Mouse (Mus musculus): ENCODE results near the gene Cyp27a1. TPM values are rescaled to one million over a fixed set of nuclear protein-coding genes. Genes with fewer than 3 reads are reported as not detected.

Gene Cyp27a1
- polyA plus RNA-seq, 1 experiment from 2014 or later, result 19.8 TPM

DNA sequence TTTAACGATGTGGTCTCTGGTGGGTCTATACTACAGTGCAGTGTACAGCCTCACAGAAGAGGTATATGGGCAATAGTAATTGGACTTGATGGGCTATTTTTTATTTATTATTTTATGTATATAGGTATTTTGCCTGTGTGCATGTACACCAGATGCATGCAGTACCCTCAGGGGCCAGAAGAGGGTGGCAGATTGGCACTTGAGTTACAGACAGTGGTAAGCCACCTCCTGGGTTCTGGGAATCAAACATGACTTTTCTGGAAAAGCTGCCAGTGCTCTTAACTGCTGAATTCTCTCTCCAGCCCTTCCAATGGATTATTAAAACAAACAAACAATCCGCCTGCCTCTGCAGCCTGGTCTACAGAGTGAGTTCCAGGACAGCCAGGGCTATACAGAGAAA, 10.4 kb downstream of the Cyp27a1 start:
- H3K4me1 ChIP-seq (ENCODE audit: control insufficient read depth, insufficient read depth, low read length), result no peaks in the 10 kb centered on the region
- H3K9ac ChIP-seq (ENCODE audit: low read length), result no peak overlapping the region
- H3K27ac ChIP-seq (replicated peaks; ENCODE audit: low read depth, low read length), result no peak overlapping the region
- H3K4me3 ChIP-seq (ENCODE audit: low read depth, low read length), result no peak overlapping the region
- H3K9me3 ChIP-seq (ENCODE audit: control insufficient read depth, low read length), result no peaks in the 10 kb centered on the region
- ATAC-seq (ENCODE audit: insufficient number of reproducible peaks, low FRiP score, low TSS enrichment, low read depth), result no peak
- 75% methylated on average over 2 of the region's 2 CpGs for WGBS
- H3K4me2 ChIP-seq (ENCODE audit: low read depth, severe bottlenecking), result no peak overlapping the region
- DNase-seq (ENCODE audit: low spot score), result peak; percentile 52
- no peaks in the 10 kb centered on the region for H3K36me3 ChIP-seq (ENCODE audit: control insufficient read depth, insufficient read depth, low read length)
- H3K27me3 ChIP-seq (ENCODE audit: control insufficient read depth, insufficient read depth, low read length), result no peaks in the 10 kb centered on the region

DNA sequence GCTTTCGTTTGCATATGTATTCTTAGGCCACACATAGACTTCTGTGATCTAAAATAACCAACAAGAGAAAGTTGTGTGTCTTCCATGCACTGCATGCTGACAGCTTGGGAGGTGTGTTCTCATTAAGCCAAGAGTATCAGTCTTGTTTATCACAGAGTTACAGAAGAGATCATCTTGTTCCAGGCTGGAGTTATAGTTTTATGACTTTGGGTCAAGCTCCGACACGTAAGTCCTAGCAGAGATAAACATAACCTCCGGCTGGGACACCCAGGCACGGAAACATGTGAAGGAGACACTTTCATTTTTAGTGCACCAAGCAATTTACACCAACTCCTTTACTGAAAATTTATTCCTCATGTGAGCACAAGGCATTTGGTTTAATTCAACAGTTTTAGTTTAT, 12.7 kb downstream of the Cyp27a1 start:
- H3K4me3 ChIP-seq (ENCODE audit: low read depth, low read length), result no peak overlapping the region
- no peaks in the 10 kb centered on the region for H3K36me3 ChIP-seq (ENCODE audit: control insufficient read depth, insufficient read depth, low read length)
- H3K9me3 ChIP-seq (ENCODE audit: control insufficient read depth, low read length), result no peaks in the 10 kb centered on the region
- no peaks in the 10 kb centered on the region for H3K4me1 ChIP-seq (ENCODE audit: control insufficient read depth, insufficient read depth, low read length)
- no peaks in the 10 kb centered on the region for H3K27me3 ChIP-seq (ENCODE audit: control insufficient read depth, insufficient read depth, low read length)
- H3K9ac ChIP-seq (ENCODE audit: low read length), result no peak overlapping the region
- DNase-seq (ENCODE audit: low spot score), result no peak
- 78% methylated on average over 5 of the region's 5 CpGs for WGBS
- H3K4me2 ChIP-seq (ENCODE audit: low read depth, severe bottlenecking), result no peak overlapping the region
- no peak for ATAC-seq (ENCODE audit: insufficient number of reproducible peaks, low FRiP score, low TSS enrichment, low read depth)
- H3K27ac ChIP-seq (replicated peaks; ENCODE audit: low read depth, low read length), result no peak overlapping the region

- Histone ChIP-seq H3K4me3 (ENCODE audit: low read depth, low read length) (no peak overlapping the region), H3K27ac (replicated peaks; ENCODE audit: low read depth, low read length) (no peak overlapping the region), H3K27me3 (ENCODE audit: control insufficient read depth, insufficient read depth, low read length) (no peaks in the 10 kb centered on the region), H3K4me1 (ENCODE audit: control insufficient read depth, insufficient read depth, low read length) (no peaks in the 10 kb centered on the region), H3K36me3 (ENCODE audit: control insufficient read depth, insufficient read depth, low read length) (no peaks in the 10 kb centered on the region), H3K9me3 (ENCODE audit: control insufficient read depth, low read length) (no peaks in the 10 kb centered on the region), H3K9ac (ENCODE audit: low read length) (no peak overlapping the region), H3K4me2 (ENCODE audit: low read depth, severe bottlenecking) (no peak overlapping the region)
- no peak for DNase-seq (ENCODE audit: low spot score)
- 82% methylated on average over 5 of the region's 5 CpGs for WGBS
- no peak for ATAC-seq (ENCODE audit: insufficient number of reproducible peaks, low FRiP score, low TSS enrichment, low read depth)
Observed at GRCm38 (mm10) chr1:74726674-74727073, 13.3 kb downstream of the Cyp27a1 start.

- Histone ChIP-seq H3K36me3 (ENCODE audit: control insufficient read depth, insufficient read depth, low read length) (no peaks in the 10 kb centered on the region), H3K27me3 (ENCODE audit: control insufficient read depth, insufficient read depth, low read length) (no peaks in the 10 kb centered on the region), H3K4me1 (ENCODE audit: control insufficient read depth, insufficient read depth, low read length) (no peaks in the 10 kb centered on the region), H3K9me3 (ENCODE audit: control insufficient read depth, low read length) (no peaks in the 10 kb centered on the region), H3K27ac (replicated peaks; ENCODE audit: low read depth, low read length) (no peak overlapping the region), H3K4me3 (ENCODE audit: low read depth, low read length) (no peak overlapping the region), H3K4me2 (ENCODE audit: low read depth, severe bottlenecking) (no peak overlapping the region), H3K9ac (ENCODE audit: low read length) (no peak overlapping the region)
- ATAC-seq (ENCODE audit: insufficient number of reproducible peaks, low FRiP score, low TSS enrichment, low read depth) (no peak), DNase-seq (ENCODE audit: low spot score) (no peak)
- 74% methylated on average over 8 of the region's 8 CpGs for WGBS
Observed at GRCm38 (mm10) chr1:74728446-74728845, 15.1 kb downstream of the Cyp27a1 start.

DNA sequence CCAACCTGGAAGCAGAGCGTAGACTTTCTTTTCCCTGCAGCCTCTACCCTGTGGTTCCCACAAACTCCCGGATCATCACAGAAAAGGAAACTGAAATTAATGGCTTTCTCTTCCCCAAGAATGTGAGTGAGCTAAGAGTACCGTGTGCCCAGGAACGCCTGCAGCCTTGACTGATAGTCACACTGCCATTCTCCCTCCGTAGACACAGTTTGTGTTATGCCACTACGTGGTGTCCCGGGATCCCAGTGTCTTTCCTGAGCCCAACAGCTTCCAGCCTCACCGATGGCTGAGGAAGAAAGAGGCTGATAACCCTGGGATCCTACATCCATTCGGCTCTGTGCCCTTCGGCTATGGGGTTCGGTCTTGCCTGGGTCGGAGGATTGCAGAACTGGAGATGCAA, 23.6 kb downstream of the Cyp27a1 start:
- H3K4me2 ChIP-seq (ENCODE audit: low read depth, severe bottlenecking), result no peak overlapping the region
- no peak overlapping the region for H3K4me3 ChIP-seq (ENCODE audit: low read depth, low read length)
- no peaks in the 10 kb centered on the region for H3K36me3 ChIP-seq (ENCODE audit: control insufficient read depth, insufficient read depth, low read length)
- no peak overlapping the region for H3K27ac ChIP-seq (replicated peaks; ENCODE audit: low read depth, low read length)
- DNase-seq (ENCODE audit: low spot score), result no peak
- H3K4me1 ChIP-seq (ENCODE audit: control insufficient read depth, insufficient read depth, low read length), result no peaks in the 10 kb centered on the region
- WGBS, result 92% methylated on average over 12 of the region's 12 CpGs
- H3K9ac ChIP-seq (ENCODE audit: low read length), result no peak overlapping the region
- ATAC-seq (ENCODE audit: insufficient number of reproducible peaks, low FRiP score, low TSS enrichment, low read depth), result no peak
- H3K9me3 ChIP-seq (ENCODE audit: control insufficient read depth, low read length), result no peaks in the 10 kb centered on the region
- H3K27me3 ChIP-seq (ENCODE audit: control insufficient read depth, insufficient read depth, low read length), result no peaks in the 10 kb centered on the region

GRCm38 (mm10) chr1:74737500-74737899, 24.1 kb downstream of the Cyp27a1 start:
- no peak overlapping the region for H3K4me3 ChIP-seq (ENCODE audit: low read depth, low read length)
- no peak overlapping the region for H3K9ac ChIP-seq (ENCODE audit: low read length)
- H3K36me3 ChIP-seq (ENCODE audit: control insufficient read depth, insufficient read depth, low read length), result no peaks in the 10 kb centered on the region
- H3K27ac ChIP-seq (replicated peaks; ENCODE audit: low read depth, low read length), result no peak overlapping the region
- WGBS, result 86% methylated on average over 7 of the region's 7 CpGs
- no peak overlapping the region for H3K4me2 ChIP-seq (ENCODE audit: low read depth, severe bottlenecking)
- H3K4me1 ChIP-seq (ENCODE audit: control insufficient read depth, insufficient read depth, low read length), result no peaks in the 10 kb centered on the region
- DNase-seq (ENCODE audit: low spot score), result no peak
- no peak for ATAC-seq (ENCODE audit: insufficient number of reproducible peaks, low FRiP score, low TSS enrichment, low read depth)
- H3K9me3 ChIP-seq (ENCODE audit: control insufficient read depth, low read length), result no peaks in the 10 kb centered on the region
- H3K27me3 ChIP-seq (ENCODE audit: control insufficient read depth, insufficient read depth, low read length), result no peaks in the 10 kb centered on the region

GRCm38 (mm10) chr1:74740846-74741245, 27.5 kb downstream of the Cyp27a1 start:
- 80% methylated on average over 7 of the region's 7 CpGs for WGBS
- ATAC-seq (ENCODE audit: insufficient number of reproducible peaks, low FRiP score, low TSS enrichment, low read depth) (no peak), DNase-seq (ENCODE audit: low spot score) (no peak)
- H3K9ac ChIP-seq (ENCODE audit: low read length), result no peak overlapping the region
- H3K9me3 ChIP-seq (ENCODE audit: control insufficient read depth, low read length), result no peaks in the 10 kb centered on the region
- H3K4me2 ChIP-seq (ENCODE audit: low read depth, severe bottlenecking), result no peak overlapping the region
- H3K27ac ChIP-seq (replicated peaks; ENCODE audit: low read depth, low read length), result no peak overlapping the region
- H3K27me3 ChIP-seq (ENCODE audit: control insufficient read depth, insufficient read depth, low read length), result no peaks in the 10 kb centered on the region
- H3K4me1 ChIP-seq (ENCODE audit: control insufficient read depth, insufficient read depth, low read length), result no peaks in the 10 kb centered on the region
- H3K36me3 ChIP-seq (ENCODE audit: control insufficient read depth, insufficient read depth, low read length), result no peaks in the 10 kb centered on the region
- no peak overlapping the region for H3K4me3 ChIP-seq (ENCODE audit: low read depth, low read length)

GRCm38 (mm10) chr1:74747335-74747734, 34.0 kb downstream of the Cyp27a1 start:
- Histone ChIP-seq H3K4me2 (ENCODE audit: low read depth, severe bottlenecking) (no peak overlapping the region), H3K9me3 (ENCODE audit: control insufficient read depth, low read length) (no peaks in the 10 kb centered on the region), H3K4me1 (ENCODE audit: control insufficient read depth, insufficient read depth, low read length) (no peaks in the 10 kb centered on the region), H3K27ac (replicated peaks; ENCODE audit: low read depth, low read length) (no peak overlapping the region), H3K36me3 (ENCODE audit: control insufficient read depth, insufficient read depth, low read length) (no peaks in the 10 kb centered on the region), H3K9ac (ENCODE audit: low read length) (no peak overlapping the region), H3K4me3 (ENCODE audit: low read depth, low read length) (no peak overlapping the region), H3K27me3 (ENCODE audit: control insufficient read depth, insufficient read depth, low read length) (0 out of 2 replicates have a peak, but pooled peaks cover 12% of the 10 kb centered on the region)
- WGBS, result 74% methylated on average over 5 of the region's 5 CpGs
- no peak for DNase-seq (ENCODE audit: low spot score)
- no peak for ATAC-seq (ENCODE audit: insufficient number of reproducible peaks, low FRiP score, low TSS enrichment, low read depth)

- H3K27ac ChIP-seq (replicated peaks; ENCODE audit: low read depth, low read length), result no peak within 1 kb of the TSS
- 9% methylated on average over 30 of the region's 30 CpGs for WGBS
- no peaks in the 10 kb centered on the region for H3K36me3 ChIP-seq (ENCODE audit: control insufficient read depth, insufficient read depth, low read length)
- DNase-seq (ENCODE audit: low spot score), result peak; percentile 74
- H3K4me1 ChIP-seq (ENCODE audit: control insufficient read depth, insufficient read depth, low read length), result no peaks in the 10 kb centered on the region
- 0 out of 2 replicates have a peak, but pooled peaks cover 12% of the 10 kb centered on the region for H3K27me3 ChIP-seq (ENCODE audit: control insufficient read depth, insufficient read depth, low read length)
- H3K4me3 ChIP-seq (ENCODE audit: low read depth, low read length), result peak within 1 kb of the TSS; percentile 12; the same call in 1 of the 2 replicates
- no peak for ATAC-seq (ENCODE audit: insufficient number of reproducible peaks, low FRiP score, low TSS enrichment, low read depth)
- H3K9me3 ChIP-seq (ENCODE audit: control insufficient read depth, low read length), result no peaks in the 10 kb centered on the region
- H3K9ac ChIP-seq (ENCODE audit: low read length), result no peak within 1 kb of the TSS; the same call in 1 of the 2 replicates
- peak within 1 kb of the TSS; percentile 44 for H3K4me2 ChIP-seq (ENCODE audit: low read depth, severe bottlenecking)
Observed at GRCm38 (mm10) chr1:74748643-74749271, 35.4 kb downstream of the Cyp27a1 start, which contains the start of gene Prkag3. Gene Prkag3 (minus strand): TSS chr1:74749221.

Measured in limb, embryonic 11.5 days (tissue).